Mouse (Mus musculus) midbrain, embryonic 16.5 days (tissue): ENCODE measurements around the gene Lctl. TPM values are rescaled to one million over a fixed set of nuclear protein-coding genes. Genes with fewer than 3 reads are reported as not detected.
"Not testable (repeated sequence)": the region's sequence is repeated elsewhere in the genome, so short reads cannot be mapped to it uniquely, and the experiment has no call there.

Experiments
- ATAC-seq: fragments of 200-750 bp; cut with Nextera tagmentation; 2 replicates; pipeline ENCODE4 v1.8.0; 2017; ENCODE audit warnings: moderate TSS enrichment
- H3K27ac ChIP-seq: fragments of 300-500 bp; sonication (generic); 2 replicates; pipeline ENCODE4 v1.5.1; 2014; ENCODE audit warnings: mild to moderate bottlenecking, low read length, mixed read lengths
- H3K27me3 ChIP-seq: fragments of 300-500 bp; sonication (generic); 2 replicates; pipeline ENCODE4 v1.6.1; 2014; ENCODE audit warnings: low read depth, low read length, mixed read lengths; ENCODE audit not compliant: control insufficient read depth, insufficient read depth
- H3K36me3 ChIP-seq: fragments of 300-500 bp; sonication (generic); 2 replicates; pipeline ENCODE4 v1.6.1; 2014; ENCODE audit warnings: mild to moderate bottlenecking, low read length, moderate library complexity, mixed read lengths; ENCODE audit not compliant: control insufficient read depth, insufficient read depth
- H3K4me1 ChIP-seq: fragments of 300-500 bp; sonication (generic); 2 replicates; pipeline ENCODE4 v1.6.1; 2014; ENCODE audit warnings: mild to moderate bottlenecking, low read length, mixed read lengths; ENCODE audit not compliant: control insufficient read depth, insufficient read depth
- H3K4me2 ChIP-seq: fragments of 300-500 bp; sonication (generic); 2 replicates; pipeline ENCODE4 v1.6.1; 2014; ENCODE audit warnings: mild to moderate bottlenecking, low read length, mixed read lengths
- H3K4me3 ChIP-seq: fragments of 300-500 bp; sonication (generic); 2 replicates; pipeline ENCODE4 v1.5.1; 2014; ENCODE audit warnings: low read depth, mild to moderate bottlenecking, low read length, moderate library complexity, mixed read lengths
- H3K9ac ChIP-seq: fragments of 300-500 bp; sonication (generic); 2 replicates; pipeline ENCODE4 v1.6.1; 2014; ENCODE audit warnings: low read depth, low read length, mixed read lengths
- H3K9me3 ChIP-seq: fragments of 300-500 bp; sonication (generic); replicated peaks from 2 replicates; pipeline ENCODE4 v1.6.1; 2014; ENCODE audit warnings: mild to moderate bottlenecking, low read length, mixed read lengths; ENCODE audit not compliant: control insufficient read depth, poor library complexity, severe bottlenecking
- WGBS: fragments of 180-500 bp; shearing (Covaris S2); extraction: QIAGEN DNeasy Blood & Tissue Kit; methylation state at CpG from one replicate; pipeline ENCODE4 v1.1.7; 2014; 5-methylcytosine and 5-hydroxymethylcytosine counted together
- polyA plus RNA-seq: library from polyadenylated mRNA; unstranded; fragments of >200 nt; fragmentation: Nextera tagmentation; extraction: Ambion mirVana; gene quantifications from 2 replicates; pipeline ENCODE4 v1.2.1, GENCODE M21; 2015

Gene Lctl
- polyA plus RNA-seq, 1 experiment from 2014 or later, result not detected

- Histone ChIP-seq H3K4me2 (no peak overlapping the region), H3K4me1 (no peaks in the 10 kb centered on the region), H3K27me3 (no peaks in the 10 kb centered on the region), H3K9me3 (no peaks in the 10 kb centered on the region), H3K27ac (no peak overlapping the region), H3K9ac (no peak overlapping the region), H3K36me3 (no peaks in the 10 kb centered on the region), H3K4me3 (no peak overlapping the region)
- WGBS, result 2% methylated on average over 4 of the region's 4 CpGs
- no peak for ATAC-seq
Measured at GRCm38 (mm10) chr9:64100442-64100841, 16.5 kb upstream of the Lctl start.

GRCm38 (mm10) chr9:64105301-64105700 lies 11.6 kb upstream of the Lctl start:
- Histone ChIP-seq H3K9me3 (no peaks in the 10 kb centered on the region), H3K27ac (no peak overlapping the region), H3K4me1 (no peaks in the 10 kb centered on the region), H3K4me3 (no peak overlapping the region), H3K9ac (no peak overlapping the region), H3K36me3 (no peaks in the 10 kb centered on the region), H3K27me3 (no peaks in the 10 kb centered on the region), H3K4me2 (no peak overlapping the region)
- 83% methylated on average over 6 of the region's 6 CpGs for WGBS
- no peak for ATAC-seq

GRCm38 (mm10) chr9:64110502-64110901 lies 6.4 kb upstream of the Lctl start:
- no peak overlapping the region for H3K9ac ChIP-seq
- no peak overlapping the region for H3K4me2 ChIP-seq
- H3K27ac ChIP-seq, result no peak overlapping the region
- H3K4me1 ChIP-seq, result no peaks in the 10 kb centered on the region
- 94% methylated on average over 16 of the region's 16 CpGs for WGBS
- H3K4me3 ChIP-seq, result no peak overlapping the region
- H3K9me3 ChIP-seq, result no peaks in the 10 kb centered on the region
- no peak for ATAC-seq
- H3K27me3 ChIP-seq, result no peaks in the 10 kb centered on the region
- H3K36me3 ChIP-seq, result no peaks in the 10 kb centered on the region

- 55% methylated on average over 2 of the region's 2 CpGs for WGBS
- H3K9ac ChIP-seq, result no peak overlapping the region
- no peaks in the 10 kb centered on the region for H3K36me3 ChIP-seq
- no peak overlapping the region for H3K27ac ChIP-seq
- no peaks in the 10 kb centered on the region for H3K4me1 ChIP-seq
- no peak overlapping the region for H3K4me3 ChIP-seq
- H3K9me3 ChIP-seq, result no peaks in the 10 kb centered on the region
- H3K27me3 ChIP-seq, result no peaks in the 10 kb centered on the region
- no peak overlapping the region for H3K4me2 ChIP-seq
- no peak for ATAC-seq
Measured at GRCm38 (mm10) chr9:64114646-64115045, 2.3 kb upstream of the Lctl start.

GRCm38 (mm10) chr9:64115756-64116155 lies 1.2 kb upstream of the Lctl start:
- H3K9me3 ChIP-seq, result no peaks in the 10 kb centered on the region
- ATAC-seq, result no peak
- H3K36me3 ChIP-seq, result no peaks in the 10 kb centered on the region
- H3K27me3 ChIP-seq, result no peaks in the 10 kb centered on the region
- no peak overlapping the region for H3K4me3 ChIP-seq
- H3K27ac ChIP-seq, result no peak overlapping the region
- no peak overlapping the region for H3K9ac ChIP-seq
- no peaks in the 10 kb centered on the region for H3K4me1 ChIP-seq
- no peak overlapping the region for H3K4me2 ChIP-seq
- WGBS, result 87% methylated on average over 6 of the region's 6 CpGs

- WGBS, result 31% methylated on average over 8 of the region's 8 CpGs
- H3K36me3 ChIP-seq, result no peaks in the 10 kb centered on the region
- no peaks in the 10 kb centered on the region for H3K27me3 ChIP-seq
- H3K4me3 ChIP-seq, result no peak overlapping the region
- no peaks in the 10 kb centered on the region for H3K9me3 ChIP-seq
- H3K4me2 ChIP-seq, result no peak overlapping the region
- no peak for ATAC-seq
- H3K9ac ChIP-seq, result no peak overlapping the region
- no peaks in the 10 kb centered on the region for H3K4me1 ChIP-seq
- no peak overlapping the region for H3K27ac ChIP-seq
Measured at GRCm38 (mm10) chr9:64119898-64120297, 3.0 kb downstream of the Lctl start.

GRCm38 (mm10) chr9:64120584-64121277 lies 3.8 kb downstream of the Lctl start:
- 43% methylated on average over 11 of the region's 11 CpGs for WGBS
- ATAC-seq, result no peak
- no peak overlapping the region for H3K4me2 ChIP-seq
- no peaks in the 10 kb centered on the region for H3K27me3 ChIP-seq
- no peaks in the 10 kb centered on the region for H3K4me1 ChIP-seq
- no peak overlapping the region for H3K9ac ChIP-seq
- no peaks in the 10 kb centered on the region for H3K36me3 ChIP-seq
- no peak overlapping the region for H3K4me3 ChIP-seq
- no peaks in the 10 kb centered on the region for H3K9me3 ChIP-seq
- H3K27ac ChIP-seq, result no peak overlapping the region

- no peak for ATAC-seq
- no peaks in the 10 kb centered on the region for H3K4me1 ChIP-seq
- 96% methylated on average over 10 of the region's 10 CpGs for WGBS
Measured at GRCm38 (mm10) chr9:64122601-64123000, 5.7 kb downstream of the Lctl start.

GRCm38 (mm10) chr9:64124846-64125245 lies 7.9 kb downstream of the Lctl start:
- H3K27me3 ChIP-seq, H3K4me1 ChIP-seq, H3K36me3 ChIP-seq, H3K9me3 ChIP-seq, H3K4me2 ChIP-seq, H3K4me3 ChIP-seq, H3K9ac ChIP-seq, H3K27ac ChIP-seq, ATAC-seq: not testable (repeated sequence)
- WGBS, result 69% methylated on average over 3 of the region's 3 CpGs

More at GRCm38 (mm10) chr9:64122601-64123000, 5.7 kb downstream of the Lctl start:
- Histone ChIP-seq H3K27ac (no peak overlapping the region), H3K36me3 (no peaks in the 10 kb centered on the region), H3K9me3 (no peaks in the 10 kb centered on the region), H3K9ac (no peak overlapping the region), H3K27me3 (no peaks in the 10 kb centered on the region), H3K4me2 (no peak overlapping the region), H3K4me3 (no peak overlapping the region)
